Mouse (Mus musculus): ENCODE measurements around the gene Lrrc18. TPM values are rescaled to one million over a fixed set of nuclear protein-coding genes. Genes with fewer than 3 reads are reported as not detected.

Gene Lrrc18
- polyA plus RNA-seq, 2 experiments, result 0.56 to 0.57 TPM

DNA sequence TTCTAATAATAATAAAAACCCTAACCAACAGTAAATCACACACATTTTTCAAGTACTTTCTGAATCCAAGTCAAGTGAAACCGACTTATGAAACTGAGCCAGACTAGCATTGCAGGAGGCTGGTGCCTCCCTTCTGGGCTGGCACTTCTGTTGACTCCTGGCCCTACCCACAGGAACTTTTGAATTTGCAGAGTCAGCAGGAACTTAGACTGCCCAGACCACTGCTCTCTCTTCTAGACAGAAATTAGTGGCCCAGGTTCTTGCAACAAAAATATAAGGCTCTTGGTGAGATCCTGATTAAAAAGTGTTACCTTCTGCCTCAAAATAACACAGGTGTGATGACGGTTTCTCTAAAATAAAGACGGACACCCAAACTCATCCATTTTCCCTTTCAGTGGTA is 54.0 kb downstream of the Lrrc18 start:
- no peak overlapping the region for H3K4me3 ChIP-seq (replicated peaks; ENCODE audit: low read length)
- no peak for DNase-seq (ENCODE audit: low spot score)
- no peak for ATAC-seq (ENCODE audit: low FRiP score, low read depth)
- H3K4me1 ChIP-seq (ENCODE audit: control insufficient read depth, insufficient read depth, low read length), result no peaks in the 10 kb centered on the region
- no peak overlapping the region for H3K4me2 ChIP-seq (replicated peaks; ENCODE audit: low read depth, low read length, severe bottlenecking)
- no peaks in the 10 kb centered on the region for H3K36me3 ChIP-seq (ENCODE audit: control insufficient read depth, insufficient read depth, low read length)
- no peak overlapping the region for H3K27ac ChIP-seq (replicated peaks; ENCODE audit: low read depth, low read length)
- no peak overlapping the region for H3K9ac ChIP-seq (ENCODE audit: low read depth, low read length, severe bottlenecking)
- 79% methylated on average over 3 of the region's 3 CpGs for WGBS
- TF ChIP-seq POLR2A (IDR thresholded peaks at IDR 0.05; ENCODE audit: borderline replicate concordance, extremely low read depth, insufficient read depth, insufficient read length), result no peak
- no peaks in the 10 kb centered on the region for H3K9me3 ChIP-seq (ENCODE audit: control insufficient read depth, low read length)
- no peaks in the 10 kb centered on the region for H3K27me3 ChIP-seq (ENCODE audit: control insufficient read depth, insufficient read depth, low read length)

DNA sequence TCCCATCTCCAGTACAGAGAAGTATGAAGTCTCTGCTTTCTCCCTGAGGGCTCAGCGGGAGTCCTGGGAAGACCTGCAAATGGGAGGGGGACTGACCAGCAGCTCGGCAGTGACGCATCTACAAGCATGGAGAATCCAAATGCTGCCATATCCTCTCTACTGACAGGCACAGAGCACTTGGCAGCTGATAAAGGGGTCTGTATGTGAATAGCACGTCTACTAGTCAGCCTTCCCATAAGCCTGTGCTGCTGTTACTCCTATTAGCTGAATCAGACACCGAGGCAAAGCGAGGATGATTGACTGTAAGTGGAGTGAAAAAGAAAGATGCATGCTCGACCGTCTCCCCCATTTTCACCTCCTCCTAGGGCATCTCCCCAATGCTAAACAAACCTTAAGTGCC is 62.3 kb downstream of the Lrrc18 start:
- Histone ChIP-seq H3K36me3 (ENCODE audit: control insufficient read depth, insufficient read depth, low read length) (no peaks in the 10 kb centered on the region), H3K27ac (replicated peaks; ENCODE audit: low read depth, low read length) (no peak overlapping the region), H3K27me3 (ENCODE audit: control insufficient read depth, insufficient read depth, low read length) (no peaks in the 10 kb centered on the region), H3K4me3 (replicated peaks; ENCODE audit: low read length) (no peak overlapping the region), H3K4me2 (replicated peaks; ENCODE audit: low read depth, low read length, severe bottlenecking) (no peak overlapping the region), H3K9ac (ENCODE audit: low read depth, low read length, severe bottlenecking) (no peak overlapping the region), H3K9me3 (ENCODE audit: control insufficient read depth, low read length) (no peaks in the 10 kb centered on the region), H3K4me1 (ENCODE audit: control insufficient read depth, insufficient read depth, low read length) (no peaks in the 10 kb centered on the region)
- 73% methylated on average over 8 of the region's 8 CpGs for WGBS
- no peak for DNase-seq (ENCODE audit: low spot score)
- no peak for ATAC-seq (ENCODE audit: low FRiP score, low read depth)
- no peak for TF ChIP-seq POLR2A (IDR thresholded peaks at IDR 0.05; ENCODE audit: borderline replicate concordance, extremely low read depth, insufficient read depth, insufficient read length)

DNA sequence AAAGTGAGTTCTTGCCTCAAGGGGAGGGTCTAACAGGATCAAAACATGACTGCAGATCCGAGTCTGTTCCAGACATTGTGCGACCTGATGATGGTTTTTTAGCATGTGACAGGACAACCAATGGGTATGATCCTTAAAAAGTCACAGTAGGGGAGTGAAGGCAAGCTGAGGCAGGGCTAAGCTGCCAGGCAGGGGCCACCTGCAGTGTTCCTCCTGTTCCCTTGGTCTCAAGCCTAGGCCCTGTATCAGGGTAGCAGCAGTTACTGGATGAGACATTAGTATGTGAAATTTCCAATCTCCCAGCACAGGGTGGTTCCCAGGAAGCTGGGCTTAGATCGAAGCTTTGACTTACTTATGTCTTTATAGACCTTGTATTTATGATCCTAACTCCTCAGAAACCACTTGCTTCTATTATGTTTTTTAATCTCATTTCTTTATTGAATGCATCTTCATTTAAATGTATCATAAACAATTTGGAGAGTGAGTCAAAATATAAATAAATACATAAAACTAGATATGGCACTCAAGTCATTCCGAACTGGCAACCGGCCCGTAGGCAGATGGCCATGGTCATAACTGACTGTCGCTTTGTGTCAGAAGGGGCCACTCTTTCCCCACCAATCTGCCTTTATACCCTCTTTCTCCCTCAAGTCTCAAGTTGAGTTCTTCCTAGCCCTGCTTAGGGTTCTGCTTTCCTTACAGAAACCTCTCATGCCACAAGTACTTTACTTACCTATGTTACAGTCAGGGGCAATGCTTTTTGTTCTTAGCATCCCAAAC is 67.9 kb downstream of the Lrrc18 start:
- H3K9ac ChIP-seq (ENCODE audit: low read depth, low read length, severe bottlenecking), result no peak overlapping the region
- DNase-seq (ENCODE audit: low spot score) (no peak), ATAC-seq (ENCODE audit: low FRiP score, low read depth) (no peak)
- H3K4me3 ChIP-seq (replicated peaks; ENCODE audit: low read length), result no peak overlapping the region
- no peak for TF ChIP-seq POLR2A (IDR thresholded peaks at IDR 0.05; ENCODE audit: borderline replicate concordance, extremely low read depth, insufficient read depth, insufficient read length)
- H3K27me3 ChIP-seq (ENCODE audit: control insufficient read depth, insufficient read depth, low read length), result no peaks in the 10 kb centered on the region
- H3K4me2 ChIP-seq (replicated peaks; ENCODE audit: low read depth, low read length, severe bottlenecking), result no peak overlapping the region
- WGBS, result 84% methylated on average over 7 of the region's 7 CpGs
- H3K4me1 ChIP-seq (ENCODE audit: control insufficient read depth, insufficient read depth, low read length), result no peaks in the 10 kb centered on the region
- no peak overlapping the region for H3K27ac ChIP-seq (replicated peaks; ENCODE audit: low read depth, low read length)
- H3K9me3 ChIP-seq (ENCODE audit: control insufficient read depth, low read length), result no peaks in the 10 kb centered on the region
- no peaks in the 10 kb centered on the region for H3K36me3 ChIP-seq (ENCODE audit: control insufficient read depth, insufficient read depth, low read length)

DNA sequence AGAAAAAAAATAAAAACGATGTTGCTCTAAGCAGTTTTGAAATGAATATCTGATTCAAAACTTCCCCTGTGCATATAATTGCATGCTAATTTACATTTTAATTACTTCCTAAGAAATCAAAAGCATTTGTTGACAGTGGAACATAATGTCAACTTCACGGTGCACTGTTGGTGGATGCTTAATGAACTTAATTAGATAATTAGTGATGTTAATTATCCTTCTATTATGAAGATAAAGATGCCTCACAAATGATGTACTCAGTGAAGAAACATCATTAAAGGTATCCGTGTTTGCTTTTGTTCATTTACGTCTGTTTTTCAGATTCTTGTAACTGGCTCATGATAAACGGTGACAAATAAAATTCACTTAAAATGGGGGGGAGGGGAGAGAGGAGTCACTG is 71.8 kb downstream of the Lrrc18 start:
- ATAC-seq (ENCODE audit: low FRiP score, low read depth), result no peak
- DNase-seq (ENCODE audit: low spot score), result no peak
- TF ChIP-seq POLR2A (IDR thresholded peaks at IDR 0.05; ENCODE audit: borderline replicate concordance, extremely low read depth, insufficient read depth, insufficient read length), result no peak

More for the DNA sequence above, 71.8 kb downstream of the Lrrc18 start:
- Histone ChIP-seq H3K4me2 (replicated peaks; ENCODE audit: low read depth, low read length, severe bottlenecking) (no peak overlapping the region), H3K27me3 (ENCODE audit: control insufficient read depth, insufficient read depth, low read length) (no peaks in the 10 kb centered on the region), H3K9ac (ENCODE audit: low read depth, low read length, severe bottlenecking) (no peak overlapping the region), H3K36me3 (ENCODE audit: control insufficient read depth, insufficient read depth, low read length) (no peaks in the 10 kb centered on the region), H3K4me1 (ENCODE audit: control insufficient read depth, insufficient read depth, low read length) (no peaks in the 10 kb centered on the region), H3K9me3 (ENCODE audit: control insufficient read depth, low read length) (no peaks in the 10 kb centered on the region), H3K27ac (replicated peaks; ENCODE audit: low read depth, low read length) (no peak overlapping the region), H3K4me3 (replicated peaks; ENCODE audit: low read length) (no peak overlapping the region)
- 69% methylated on average over 5 of the region's 5 CpGs for WGBS

Other genes starting within 250 kb of the Lrrc18 start
- 1.8 and 2.6 TPM in 2 replicates for gene Tmem273, start 205.4 kb upstream of the Lrrc18 start, polyA plus RNA-seq (2012; rRNA removed)
- gene Tmem273, start 205.4 kb upstream of the Lrrc18 start, polyA plus RNA-seq (2014; fragmentation: Nextera tagmentation; extraction: Ambion mirVana), result 1.7 and 2.5 TPM in 2 replicates
- 0.04 TPM in 1 of 2 replicates, not detected in the other for gene Fam170b, start 157.4 kb upstream of the Lrrc18 start, polyA plus RNA-seq (2012; rRNA removed)
- gene Fam170b, start 157.4 kb upstream of the Lrrc18 start, polyA plus RNA-seq (2014; fragmentation: Nextera tagmentation; extraction: Ambion mirVana), result not detected in 2 replicates
- 13.2 and 14.8 TPM in 2 replicates for gene Vstm4, start 134.6 kb upstream of the Lrrc18 start, polyA plus RNA-seq (2012; rRNA removed)
- gene Vstm4, start 134.6 kb upstream of the Lrrc18 start, polyA plus RNA-seq (2014; fragmentation: Nextera tagmentation; extraction: Ambion mirVana), result 21.9 and 25.0 TPM in 2 replicates
- gene Wdfy4, start 194.1 kb downstream of the Lrrc18 start, polyA plus RNA-seq (2012; rRNA removed), result 0.60 and 0.67 TPM in 2 replicates
- gene Wdfy4, start 194.1 kb downstream of the Lrrc18 start, polyA plus RNA-seq (2014; fragmentation: Nextera tagmentation; extraction: Ambion mirVana), result 0.36 and 0.89 TPM in 2 replicates
- gene Arhgap22, start 222.6 kb downstream of the Lrrc18 start, polyA plus RNA-seq (2012; rRNA removed), result 4.8 TPM in 2 replicates
- gene Arhgap22, start 222.6 kb downstream of the Lrrc18 start, polyA plus RNA-seq (2014; fragmentation: Nextera tagmentation; extraction: Ambion mirVana), result 5.3 and 7.8 TPM in 2 replicates

All from limb, embryonic 14.5 days (tissue).